Mouse (Mus musculus) left cerebral cortex, adult 2 months (tissue): ENCODE measurements around the gene Gjb5. TPM values are rescaled to one million over a fixed set of nuclear protein-coding genes. Genes with fewer than 3 reads are reported as not detected.

ENCODE experiments used
- DNase-seq, 2 experiments: peaks; one replicate each; pipeline ENCODE4 v3.0.0; 2021 to 2022; ENCODE audit warnings: low spot score in 2 of 2, mixed read lengths in 1 of 2; ENCODE audit errors: extremely low spot score in 1 of 2
- H3K27ac ChIP-seq: fragments of 200-600 bp; 2 replicates; pipeline ENCODE4 v1.8.1; 2022
- H3K4me3 ChIP-seq: fragments of 200-600 bp; 2 replicates; pipeline ENCODE4 v1.8.1; 2022
- CTCF ChIP-seq: fragments of 200-600 bp; IDR thresholded peaks from 2 replicates; pipeline ENCODE4 v1.8.1; 2022; ENCODE audit warnings: antibody characterized with exemption, mild to moderate bottlenecking, moderate library complexity
- intact Hi-C: fragments of 180-260 bp; cut with DNase I; formaldehyde crosslinking; loops from one replicate; pipeline ENCODE4 v1.15.1; 2025
- total RNA-seq, 2 experiments: library from RNA; stranded (reverse); gene quantifications; 2 replicates each; pipeline ENCODE4 v1.2.3; 2021

Gene Gjb5
- total RNA-seq, 2 experiments from 2014 or later, result 0.20 TPM; not detected in 1

DNA sequence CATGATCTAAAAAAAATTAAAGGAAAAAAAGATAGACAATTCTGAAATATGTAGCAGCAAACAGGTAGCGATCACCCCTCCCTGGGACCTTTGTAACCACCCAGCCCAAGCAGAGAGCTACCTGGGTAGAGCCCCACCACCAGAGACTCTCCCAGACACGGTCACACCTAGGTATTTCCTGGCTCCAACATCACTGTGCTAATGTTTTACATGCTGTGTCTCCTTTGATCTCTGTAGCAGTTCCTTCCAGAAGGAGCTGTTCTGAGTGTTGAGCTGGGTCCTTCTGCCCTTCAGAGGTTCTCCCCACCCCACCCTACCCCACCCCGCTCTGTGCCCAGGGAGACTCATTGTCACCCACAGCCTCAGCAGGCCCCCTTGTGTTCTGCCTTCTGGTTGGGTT, 34.3 kb downstream of the Gjb5 start:
- Histone ChIP-seq H3K27ac (no peak overlapping the region), H3K4me3 (no peak overlapping the region)
- DNase-seq, result no peak
- no peak for TF ChIP-seq CTCF
- intact Hi-C loops, result no loop called here

GRCm38 (mm10) chr4:127319613-127320012, 38.4 kb downstream of the Gjb5 start:
- peak; percentile 56 to 67 for DNase-seq
- Histone ChIP-seq H3K4me3 (no peak overlapping the region), H3K27ac (no peak overlapping the region)
- intact Hi-C loops, result loop anchor here (1.0 to 10.0 kb wide), 3 partner anchors 69 to 765 kb away; partner anchors contain the start of gene Clspn
- TF ChIP-seq CTCF, result peak; percentile 87

DNA sequence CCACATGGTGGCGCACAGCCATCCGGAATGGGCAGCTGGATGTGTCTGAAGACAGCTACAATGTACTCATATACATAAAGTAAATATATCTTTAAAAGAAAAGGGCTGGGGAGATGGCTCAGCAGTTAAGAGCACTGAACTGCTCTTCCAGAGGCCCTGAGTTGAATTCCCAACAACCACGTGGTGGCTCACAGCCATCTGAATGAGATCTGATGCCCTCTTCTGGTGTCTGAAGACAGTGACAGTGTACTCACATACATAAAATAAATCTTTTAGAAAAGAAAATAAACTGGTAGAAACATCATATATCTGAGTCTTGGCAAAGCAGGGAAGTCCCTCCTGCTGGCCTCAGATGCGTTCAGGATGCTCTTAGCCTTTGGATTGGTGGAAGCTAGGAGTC, 40.8 kb downstream of the Gjb5 start:
- H3K27ac ChIP-seq, result no peak overlapping the region
- TF ChIP-seq CTCF, result peak; percentile 50
- intact Hi-C loops, result loop anchor here (5.0 to 10.0 kb wide), 2 partner anchors 265 to 762 kb away; partner anchors contain the start of gene Clspn
- H3K4me3 ChIP-seq, result no peak overlapping the region
- DNase-seq, result no peak

- DNase-seq, result no peak
- intact Hi-C loops, result loop anchor here (5.0 to 10.0 kb wide), 2 partner anchors 263 to 761 kb away; partner anchors contain the start of gene Clspn
- no peak overlapping the region for H3K4me3 ChIP-seq
- no peak for TF ChIP-seq CTCF
- no peak overlapping the region for H3K27ac ChIP-seq
Measured at GRCm38 (mm10) chr4:127315753-127316152, 42.2 kb downstream of the Gjb5 start.

GRCm38 (mm10) chr4:127314585-127314984, 43.4 kb downstream of the Gjb5 start:
- TF ChIP-seq CTCF, result no peak
- intact Hi-C loops, result loop anchor here (10.0 kb wide), 1 partner anchor 760 kb away; the partner anchor contains the start of gene Clspn
- H3K27ac ChIP-seq, result peak overlapping the region; percentile 65
- peak overlapping the region; percentile 64; the same call in 1 of the 2 replicates for H3K4me3 ChIP-seq
- no peak for DNase-seq

DNA sequence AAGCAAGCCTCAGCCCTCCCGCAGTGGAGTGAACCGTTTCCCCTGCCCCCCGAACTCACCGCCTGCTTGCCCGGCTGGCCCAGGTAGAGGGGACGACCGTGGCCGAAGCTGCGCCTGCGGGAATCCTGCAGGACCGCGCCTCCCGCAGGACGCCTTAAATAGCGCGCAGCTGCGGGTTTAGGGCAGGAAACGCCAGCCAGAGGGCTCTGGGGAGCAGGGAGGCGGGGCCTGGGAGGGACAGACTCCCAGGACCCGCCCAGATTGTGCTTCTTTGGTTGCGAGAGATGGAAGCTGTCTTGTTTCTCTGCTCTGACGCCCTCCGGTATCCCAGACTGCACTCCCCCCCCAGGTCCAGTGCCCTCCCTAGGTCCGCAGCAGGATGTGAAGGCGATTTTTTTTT, 44.1 kb downstream of the Gjb5 start, which contains the start of gene Gja4:
TSS of gene Gja4 (minus strand) at position 179 of the 400 bp plus-strand sequence.
- peak within 1 kb of the TSS; percentile 65 for H3K27ac ChIP-seq
- peak; percentile 47 for TF ChIP-seq CTCF
- DNase-seq, result peak; percentile 63 to 65
- peak within 1 kb of the TSS; percentile 64 for H3K4me3 ChIP-seq
- intact Hi-C loops, result loop anchor here (10.0 kb wide), 1 partner anchor 759 kb away; the partner anchor contains the start of gene Clspn

DNA sequence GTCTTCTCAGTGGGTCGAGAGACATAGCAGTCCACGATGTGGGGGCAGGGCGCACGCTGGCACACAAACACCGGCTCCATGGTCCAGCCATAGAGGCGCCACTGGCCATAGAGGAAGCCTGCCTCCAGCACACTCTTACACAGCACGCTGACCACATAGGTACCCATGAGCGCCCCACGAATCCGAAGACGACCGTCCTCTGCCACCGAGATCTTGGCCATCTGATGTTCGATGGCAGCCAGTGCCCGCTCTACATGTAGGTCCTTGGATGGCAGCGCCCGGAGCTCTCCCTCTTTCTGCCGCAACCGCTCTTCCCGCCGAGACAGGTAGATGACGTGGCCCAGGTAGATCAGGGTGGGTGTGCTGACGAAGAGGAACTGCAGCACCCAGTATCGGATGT, 45.6 kb downstream of the Gjb5 start:
- no peak overlapping the region for H3K4me3 ChIP-seq
- DNase-seq, result no peak
- intact Hi-C loops, result loop anchor here (10.0 kb wide), 1 partner anchor 758 kb away; the partner anchor contains the start of gene Clspn

GRCm38 (mm10) chr4:127311561-127311960, 46.4 kb downstream of the Gjb5 start:
- intact Hi-C loops, result loop anchor here (10.0 kb wide), 1 partner anchor 757 kb away; the partner anchor contains the start of gene Clspn
- Histone ChIP-seq H3K4me3 (no peak overlapping the region), H3K27ac (no peak overlapping the region)
- TF ChIP-seq CTCF, result no peak
- DNase-seq, result no peak

More for the DNA sequence above, 45.6 kb downstream of the Gjb5 start:
- TF ChIP-seq CTCF, result no peak
- no peak overlapping the region for H3K27ac ChIP-seq

- no peak overlapping the region for H3K27ac ChIP-seq
- H3K4me3 ChIP-seq, result no peak overlapping the region
- no peak for TF ChIP-seq CTCF
- intact Hi-C loops, result no loop called here
- DNase-seq, result no peak
Measured at GRCm38 (mm10) chr4:127306915-127307314, 51.1 kb downstream of the Gjb5 start.

Other genes starting within 250 kb of the Gjb5 start
- gene Tmem35b, start 234.5 kb downstream of the Gjb5 start, total RNA-seq, result 1 to 10 TPM; 4.1 to 4.2 TPM
- 100 to 1,000 TPM; 372 to 403 TPM for gene Dlgap3, start 189.0 kb downstream of the Gjb5 start, total RNA-seq
- 10 to 100 TPM; 52.1 to 54.0 TPM for gene Smim12, start 114.4 kb downstream of the Gjb5 start, total RNA-seq
- gene Gja4, start 44.1 kb downstream of the Gjb5 start, total RNA-seq, result 1 to 10 TPM; 4.1 to 4.5 TPM
- under 1 TPM in 1 of 2 experiments, not detected in 1; 0.21 TPM for gene Gjb3, start 27.3 kb downstream of the Gjb5 start, total RNA-seq
- not detected for gene Gjb4, start 4.1 kb downstream of the Gjb5 start, total RNA-seq